Mouse (Mus musculus) ES-E14 (cell line): ENCODE data around the gene Lhx5.

Experiments
- CHD2 ChIP-seq: IDR thresholded peaks from 2 replicates; pipeline ENCODE4 v1.6.1; 2014; ENCODE audit warnings: mild to moderate bottlenecking, low read depth, low read length, inconsistent platforms
- ZC3H11A ChIP-seq: IDR thresholded peaks from 2 replicates; pipeline ENCODE4 v1.6.1; 2012; ENCODE audit warnings: low read depth, mild to moderate bottlenecking, inconsistent platforms, low read length, borderline replicate concordance
- ZNF384 ChIP-seq: IDR thresholded peaks from 2 replicates; pipeline ENCODE4 v1.6.1; 2012; ENCODE audit warnings: low read depth, low read length, inconsistent platforms

DNA sequence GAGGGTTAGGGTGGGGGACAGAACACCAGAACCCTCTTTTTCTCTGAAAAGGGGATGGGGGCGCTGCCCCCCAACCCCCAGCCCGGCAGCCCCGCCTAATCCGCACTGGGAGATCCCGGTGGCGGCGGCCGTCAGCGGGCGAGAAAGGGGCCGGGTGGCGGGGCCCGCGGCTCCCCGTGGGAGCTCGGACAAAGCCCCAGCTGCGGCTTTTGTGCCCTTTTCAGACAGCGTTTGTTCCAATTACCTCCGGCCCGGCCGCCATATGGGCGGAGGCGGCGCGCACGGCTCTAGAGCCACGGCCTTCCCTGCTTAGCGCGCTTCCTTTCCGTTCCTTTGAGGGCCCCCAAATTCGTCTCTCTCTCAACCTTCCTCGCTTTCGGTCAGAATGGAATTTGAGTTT, 6.5 kb downstream of the Lhx5 start:
- no peak for TF ChIP-seq ZC3H11A
- no peak for TF ChIP-seq ZNF384
- TF ChIP-seq CHD2, result no peak
